Mouse (Mus musculus) adrenal gland, postnatal 36 days (tissue): ENCODE results near the gene Hip1r. TPM values are rescaled to one million over a fixed set of nuclear protein-coding genes. Genes with fewer than 3 reads are reported as not detected.

Experiments used
- DNase-seq, 2 experiments: peaks; one replicate each; pipeline ENCODE4 v3.0.0; 2021; ENCODE audit warnings: mixed read lengths in 1 of 2
- total RNA-seq, 2 experiments: library from RNA; stranded (reverse); gene quantifications; 2 replicates each; pipeline ENCODE4 v1.2.3; 2021

The Hip1r gene
- total RNA-seq, 2 experiments from 2014 or later, result 15.1 to 18.4 TPM

DNA sequence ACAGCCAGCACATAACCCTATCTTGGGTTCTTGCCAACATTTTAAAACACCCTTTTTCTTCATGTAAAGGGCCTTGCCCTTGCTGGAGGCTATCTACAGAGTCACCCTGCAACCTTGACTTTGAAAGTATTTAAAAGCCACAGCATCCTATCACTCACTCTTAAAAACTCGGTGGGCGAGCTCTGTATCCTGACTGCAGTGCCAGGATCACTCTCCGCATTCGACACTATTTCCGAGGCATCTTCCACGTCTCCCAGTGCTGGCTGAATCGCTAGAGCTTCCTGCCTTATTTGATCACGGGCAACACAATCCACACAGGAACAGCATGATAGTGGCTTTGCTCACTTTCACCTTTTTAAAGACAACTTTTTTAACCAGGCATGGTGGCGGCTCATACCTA, 44.5 kb downstream of the Hip1r start:
- no peak for DNase-seq

DNA sequence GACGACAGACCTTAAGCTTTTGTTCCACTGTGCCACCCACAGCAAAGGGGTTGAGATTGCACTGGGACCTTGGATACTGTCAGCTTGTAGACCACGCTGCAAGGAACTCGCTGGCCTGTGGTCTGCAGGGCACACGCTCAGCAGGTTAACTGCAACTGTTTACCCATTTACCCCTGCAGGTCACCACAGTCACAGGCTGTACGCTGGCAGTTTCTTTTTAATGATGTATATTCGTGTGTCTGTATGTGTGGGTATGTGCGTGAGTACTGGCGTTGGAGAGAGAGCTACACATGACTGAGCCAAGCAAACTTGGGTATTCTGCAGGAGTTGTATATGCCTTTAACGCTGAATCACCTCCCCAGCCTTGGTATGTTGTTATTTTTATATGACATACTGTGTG, 45.2 kb downstream of the Hip1r start:
- DNase-seq, result no peak

DNA sequence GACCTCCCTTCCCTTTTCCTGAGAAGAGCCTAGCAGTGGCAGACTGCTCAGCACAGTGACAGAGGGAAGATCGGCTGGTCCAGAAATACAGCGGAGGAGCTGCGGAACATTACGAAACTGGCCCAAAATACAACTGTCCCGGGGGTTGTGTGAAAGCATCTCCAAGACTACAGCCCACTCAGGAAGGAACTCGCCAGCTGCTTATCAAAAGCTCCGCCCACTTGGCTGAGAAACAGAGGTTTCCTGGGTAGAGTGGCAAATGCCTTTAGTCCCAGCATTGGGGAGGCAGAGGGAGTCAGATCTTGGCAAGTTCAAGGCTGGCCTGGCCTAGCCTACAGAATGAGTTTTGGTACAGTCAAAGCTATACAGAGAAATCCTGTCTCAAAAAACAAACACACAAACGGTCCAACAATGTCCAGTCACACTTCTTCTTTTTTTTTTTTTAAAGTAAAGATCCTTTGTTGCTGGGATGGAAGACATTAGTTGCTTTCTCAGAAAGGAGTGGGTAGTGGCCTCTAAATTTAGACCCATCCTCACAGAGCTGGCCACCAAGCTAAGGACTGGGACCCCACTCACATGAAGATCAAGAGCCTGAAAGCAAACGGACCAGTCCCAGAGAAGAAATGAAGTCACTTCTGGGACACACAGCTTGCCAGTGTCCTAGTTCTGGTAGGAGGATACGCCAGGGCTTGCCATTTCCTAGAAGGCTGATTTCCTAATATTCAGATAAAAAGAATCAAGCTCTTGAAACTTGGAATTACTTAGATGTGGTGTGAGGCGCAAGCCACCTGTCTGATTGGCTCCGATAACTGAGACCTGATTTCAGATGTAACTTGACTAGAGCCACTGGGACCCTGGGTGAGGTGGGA, 46.2 kb downstream of the Hip1r start:
- DNase-seq, result peak; percentile 86

- peak; percentile 62 to 66 for DNase-seq
These were observed 47.7 kb downstream of the Hip1r start for GRCm38 (mm10) chr5:124021148-124021547.

DNA sequence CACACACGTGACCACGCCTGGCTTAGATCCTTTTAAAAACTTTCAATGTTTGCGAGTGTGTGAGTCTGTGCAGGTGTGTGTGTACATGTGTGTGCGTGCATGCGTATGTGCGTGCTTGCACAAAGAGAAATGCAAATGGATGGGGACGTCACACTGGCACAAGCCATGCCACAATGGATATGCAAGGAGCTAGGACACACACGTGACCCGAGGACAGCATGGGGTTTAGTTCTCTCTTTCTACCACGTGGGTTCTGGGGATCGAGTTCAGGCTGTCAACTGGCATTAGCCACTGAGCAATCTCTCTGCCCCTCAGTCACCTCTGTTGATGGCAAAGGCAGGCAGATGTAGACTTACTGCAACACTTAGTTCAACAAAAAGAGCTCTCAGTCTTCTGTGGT, 48.3 kb downstream of the Hip1r start:
- DNase-seq, result no peak

DNA sequence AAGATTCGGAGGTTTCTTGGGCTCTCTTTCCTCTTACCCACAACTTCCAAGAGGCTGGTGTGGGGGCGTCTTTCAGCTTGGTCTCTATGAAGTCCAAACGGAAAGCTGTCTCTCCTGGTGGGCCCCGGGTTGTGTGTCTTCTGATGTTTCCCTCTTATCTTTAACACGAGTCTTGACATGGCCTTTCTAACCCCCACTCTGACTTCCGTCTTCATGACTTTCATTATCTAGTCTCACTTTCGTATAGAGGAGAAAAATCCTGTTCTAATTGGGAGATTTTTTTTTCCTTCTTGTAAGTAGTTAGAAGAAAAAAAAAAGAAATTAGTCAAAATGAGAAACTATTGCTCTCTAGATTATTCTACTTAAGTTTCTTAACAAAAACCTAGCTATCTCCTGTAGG, 48.9 kb downstream of the Hip1r start:
- no peak for DNase-seq

DNA sequence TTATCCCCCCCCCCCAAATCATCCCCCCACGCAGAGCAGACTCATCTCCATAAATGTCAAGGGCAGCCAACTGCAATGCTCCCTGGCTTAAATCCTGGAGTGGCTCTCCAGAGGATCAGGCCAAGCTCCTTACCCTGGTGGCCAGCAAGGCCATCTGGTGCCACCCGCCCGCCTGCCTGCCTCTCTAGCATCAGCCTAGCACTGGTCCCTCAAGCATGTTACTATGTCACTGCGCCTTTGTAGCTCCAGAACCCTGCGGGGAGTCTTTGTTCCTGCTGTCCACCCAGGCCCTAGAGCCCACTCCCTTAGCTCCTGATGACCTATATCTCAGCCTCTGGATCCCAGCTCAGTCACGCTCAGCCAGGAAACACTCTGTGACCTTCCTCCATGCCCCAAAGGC, 51.2 kb downstream of the Hip1r start:
- peak; percentile 85 to 89 for DNase-seq

GRCm38 (mm10) chr5:124025146-124025545, 51.7 kb downstream of the Hip1r start:
- no peak for DNase-seq

GRCm38 (mm10) chr5:124025587-124026441, 52.4 kb downstream of the Hip1r start:
- DNase-seq, result peak; percentile 80 to 84

- no peak for DNase-seq
These were observed 53.1 kb downstream of the Hip1r start for GRCm38 (mm10) chr5:124026568-124026967.

GRCm38 (mm10) chr5:124027702-124028470, 54.5 kb downstream of the Hip1r start:
- no peak for DNase-seq

- no peak for DNase-seq
These were observed 55.3 kb downstream of the Hip1r start for GRCm38 (mm10) chr5:124028680-124029079.

- DNase-seq, result no peak
These were observed 56.0 kb downstream of the Hip1r start for GRCm38 (mm10) chr5:124029220-124030035.

DNA sequence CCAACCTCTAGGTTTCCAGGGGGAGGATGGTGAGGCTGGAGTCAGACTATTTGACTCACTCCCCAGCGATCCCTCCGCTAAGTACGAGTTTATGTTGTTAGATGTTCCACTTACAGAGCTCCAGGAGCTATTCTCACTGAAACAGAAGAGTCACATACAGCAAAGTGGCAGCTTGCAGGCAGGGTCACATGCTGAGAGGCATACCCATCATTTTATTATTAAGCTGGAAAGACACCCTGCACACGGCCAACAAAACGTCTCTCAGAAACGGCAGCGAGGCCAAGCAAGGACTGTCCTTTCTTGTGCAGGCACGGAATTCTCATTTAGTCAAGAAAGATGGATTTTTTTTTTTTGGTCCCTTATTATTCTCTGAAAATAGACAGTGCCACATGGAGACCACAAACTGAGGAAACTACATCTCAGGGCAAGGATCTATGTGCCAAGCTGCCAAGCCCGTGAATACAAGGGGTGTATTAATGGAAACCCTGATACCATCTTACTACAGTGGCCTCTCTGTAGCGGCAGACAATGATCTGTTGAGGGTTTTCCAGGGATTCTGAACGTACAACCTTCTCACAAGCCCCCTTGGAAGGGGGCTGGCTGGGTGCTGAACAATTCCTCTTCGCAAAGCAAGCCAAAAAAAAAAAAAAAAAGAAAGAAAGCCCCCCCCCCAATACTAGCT, 57.1 kb downstream of the Hip1r start:
- no peak for DNase-seq

- no peak for DNase-seq
These were observed 57.9 kb downstream of the Hip1r start for GRCm38 (mm10) chr5:124031068-124031955.

- DNase-seq, result peak; percentile 94
These were observed 58.6 kb downstream of the Hip1r start, which contains the start of gene Vps37b for GRCm38 (mm10) chr5:124032001-124032508. Vps37b (minus strand) TSS chr5:124032270.

GRCm38 (mm10) chr5:124034471-124034870, 61.0 kb downstream of the Hip1r start:
- no peak for DNase-seq

DNA sequence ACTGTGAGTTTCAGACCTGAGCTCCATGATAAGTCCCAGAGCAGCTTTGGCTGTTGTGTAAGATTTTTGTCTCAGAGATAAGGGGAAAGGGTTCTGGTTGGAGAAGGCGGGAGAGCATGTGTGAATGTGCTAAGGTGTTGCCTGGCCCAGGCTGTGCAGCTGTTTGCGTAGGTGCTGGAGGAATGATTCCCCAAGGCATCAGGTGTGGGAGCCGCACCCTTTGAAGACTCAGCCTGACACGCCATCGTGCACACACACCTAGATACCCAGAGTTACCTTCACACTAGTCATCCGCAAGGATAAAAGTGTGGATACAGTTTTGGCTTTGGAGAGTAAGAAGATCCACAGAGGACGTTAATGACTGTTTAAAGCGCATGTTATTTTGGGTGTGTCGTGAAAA, 62.0 kb downstream of the Hip1r start:
- DNase-seq, result no peak

DNA sequence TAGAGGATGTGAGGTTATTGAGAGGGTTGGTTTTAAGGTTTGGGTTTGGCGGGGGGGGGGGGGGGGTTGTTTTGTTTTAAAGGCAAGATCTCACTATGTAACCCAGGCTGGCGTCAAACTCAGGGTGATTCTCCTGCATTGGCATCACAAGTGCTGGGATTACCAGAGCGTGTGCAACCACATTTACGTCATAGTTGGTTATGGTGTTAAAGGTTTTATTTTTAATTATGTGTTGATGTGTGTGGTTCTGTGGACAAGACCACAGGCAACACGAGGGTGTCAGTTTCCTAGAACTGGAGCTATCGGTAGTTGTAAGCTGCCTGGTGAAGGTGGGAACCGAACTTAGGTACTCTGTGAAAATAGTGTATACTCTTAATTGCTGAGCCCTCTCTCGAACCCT, 62.4 kb downstream of the Hip1r start:
- no peak for DNase-seq
